Mouse (Mus musculus) intestine, embryonic 15.5 days (tissue): ENCODE measurements around the gene 1700024P04Rik. TPM values are rescaled to one million over a fixed set of nuclear protein-coding genes. Genes with fewer than 3 reads are reported as not detected.

Experiments
- polyA plus RNA-seq: library from polyadenylated mRNA; unstranded; fragments of >200 nt; fragmentation: Nextera tagmentation; extraction: Ambion mirVana; gene quantifications from 2 replicates; pipeline ENCODE4 v1.2.1, GENCODE M21; 2015

The 1700024P04Rik gene
- polyA plus RNA-seq, 1 experiment from 2014 or later, result not detected

Other genes with a start within 250 kb of the 1700024P04Rik start
- 35.7 and 38.6 TPM in 2 replicates for gene Fcho2, start 169.1 kb downstream of the 1700024P04Rik start, polyA plus RNA-seq
- 60.3 and 67.6 TPM in 2 replicates for gene Tnpo1, start 58.2 kb downstream of the 1700024P04Rik start, polyA plus RNA-seq
- 0.48 and 0.49 TPM in 2 replicates for gene Zfp366, start 200.3 kb upstream of the 1700024P04Rik start, polyA plus RNA-seq